10 mouse cellular contexts compared by ENCODE assay signal in the genomic region with DNA sequence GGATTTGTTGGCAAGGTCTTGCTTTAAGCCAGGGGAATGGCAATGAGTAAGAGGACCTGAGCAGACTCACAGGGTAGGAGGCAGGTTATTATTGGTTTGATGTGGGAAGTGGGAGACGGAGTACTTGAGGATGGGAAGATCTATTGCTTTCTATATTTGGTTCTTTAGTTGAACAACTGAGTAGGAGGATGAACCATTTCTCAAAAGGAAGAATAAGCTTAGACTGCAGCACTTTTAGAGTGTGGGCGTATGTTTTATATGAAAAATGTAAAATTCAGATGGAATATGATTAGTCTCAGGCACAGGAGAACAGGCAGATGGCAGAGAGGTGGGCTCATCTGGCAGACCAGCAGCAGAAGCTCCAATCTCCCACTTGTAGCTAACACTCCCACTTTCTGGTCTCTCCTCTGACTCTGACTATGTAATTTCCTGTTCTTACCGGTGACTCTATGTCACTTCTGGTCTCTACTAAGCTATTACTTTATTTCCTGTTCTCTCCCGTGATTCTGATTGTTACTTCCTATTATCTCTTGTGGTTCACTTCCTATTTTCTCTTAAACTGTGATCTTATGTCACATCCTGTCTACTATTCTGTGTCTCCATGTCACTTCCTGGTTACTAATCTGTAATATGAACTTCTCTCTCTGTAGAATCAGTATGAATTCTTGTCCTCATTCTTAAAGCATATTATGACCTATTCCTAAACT.
A peak's percentile ranks its signal among the peaks of the same experiment; 100 is the strongest.
DNase-seq lines count a peak whose midpoint lies in the region; ATAC-seq and TF ChIP-seq lines count a peak whose summit lies in the region.
"Had no signal": no experiment of that assay in that cellular context is flagged by ENCODE, and none has a peak within 500 bp of the region (broad histone marks: within the 10 kb centered on the region; RNA-seq: fewer than 3 reads in every experiment).

No protein-coding gene starts in this region.

- H3K36me3 ChIP-seq in liver, adult 2 months (ENCODE audit: control insufficient read depth, insufficient read depth, low read length): no peaks in the 10 kb centered on the region
- no peaks in the 10 kb centered on the region for H3K36me3 ChIP-seq in liver, embryonic 12.5 days

- TF ChIP-seq CTCF in liver, adult 2 months (IDR thresholded peaks at IDR 0.05; ENCODE audit: low read depth, low read length): no peak

- WGBS in liver, adult 2 months: 67% methylated on average over 4 of the region's 4 CpGs
- WGBS in liver, embryonic 12.5 days (ENCODE audit: insufficient replicate concordance): 41% methylated on average over 4 of the region's 4 CpGs

- no peaks in the 10 kb centered on the region for H3K9me3 ChIP-seq in liver, embryonic 12.5 days (replicated peaks)

- H3K4me1 ChIP-seq in liver, adult 2 months (ENCODE audit: control insufficient read depth, insufficient read depth, low read length): no peaks in the 10 kb centered on the region; the same call in 1 of the 2 replicates
- no peaks in the 10 kb centered on the region for H3K4me1 ChIP-seq in liver, embryonic 12.5 days

- peak overlapping the region; percentile 69 for H3K27ac ChIP-seq in liver, adult 2 months (replicated peaks; ENCODE audit: insufficient read depth, low read depth, low read length)
- no peak overlapping the region for H3K27ac ChIP-seq in liver, embryonic 12.5 days

- no peak overlapping the region for H3K9ac ChIP-seq in liver, adult 2 months (ENCODE audit: low read depth, low read length)
- no peak overlapping the region for H3K9ac ChIP-seq in liver, embryonic 12.5 days

- no peaks in the 10 kb centered on the region for H3K79me2 ChIP-seq in liver, adult 2 months (ENCODE audit: control insufficient read depth, insufficient read depth, low read length)

- peak; percentile 24 for DNase-seq in liver, adult 2 months (ENCODE audit: extremely low read depth, low read depth, low spot score)
- DNase-seq in layer of hippocampus, adult 9-11 months: peak; percentile 92
- no peak for DNase-seq in adrenal gland, postnatal 36 days
- no peak for DNase-seq in spleen, postnatal 36 days (ENCODE audit: low spot score in 2 of 2)
- DNase-seq: cerebellum, adult 8-10 months had no signal

- no peak overlapping the region for H3K4me3 ChIP-seq in liver, adult 2 months (ENCODE audit: insufficient read depth, low read depth, low read length)
- no peak overlapping the region for H3K4me3 ChIP-seq in liver, embryonic 12.5 days
- H3K4me3 ChIP-seq: erythroblast, embryonic 14.5 days had no signal

- H3K27me3 ChIP-seq in liver, adult 2 months (ENCODE audit: control insufficient read depth, insufficient read depth, low read length): no peaks in the 10 kb centered on the region
- no peaks in the 10 kb centered on the region for H3K27me3 ChIP-seq in liver, embryonic 12.5 days (replicated peaks)

- no peak for TF ChIP-seq POLR2A in liver, adult 2 months (IDR thresholded peaks at IDR 0.05; ENCODE audit: extremely low read depth, insufficient read depth, low read length)

- ATAC-seq in liver, embryonic 12.5 days: no peak
- ATAC-seq in frontal cortex, adult (ENCODE audit: low TSS enrichment): peak; percentile 96
- peak; percentile 75 for ATAC-seq in megakaryocyte progenitor cell, adult 5-6 weeks (replicated peaks; ENCODE audit: poor library complexity)
- ATAC-seq in inflammation-experienced regulatory T-cells, adult 6 months: no peak

- H3K4me2 ChIP-seq in liver, embryonic 12.5 days: no peak overlapping the region

Comparison
In these comparisons a context has a peak if more than half of its experiments do, and no peak if none do; other contexts are left out.
1. DNase-seq: peak in liver, adult 2 months (single experiment) and layer of hippocampus, adult 9-11 months (single experiment); none in adrenal gland, postnatal 36 days (0 of 2) and spleen, postnatal 36 days (0 of 2).
2. ATAC-seq: peak in frontal cortex, adult (single experiment) and megakaryocyte progenitor cell, adult 5-6 weeks (single experiment); none in liver, embryonic 12.5 days (single experiment) and inflammation-experienced regulatory T-cells, adult 6 months (single experiment).